Mouse (Mus musculus) midbrain, embryonic 14.5 days (tissue): Measurements from ENCODE around the gene Muc1. TPM values are rescaled to one million over a fixed set of nuclear protein-coding genes. Genes with fewer than 3 reads are reported as not detected.
A peak's percentile ranks its signal among the peaks of the same experiment; 100 is the strongest.

ENCODE experiments used
- ATAC-seq: fragments of 200-750 bp; cut with Nextera tagmentation; 2 replicates; pipeline ENCODE4 v1.8.0; 2017; ENCODE audit warnings: moderate number of reproducible peaks, moderate library complexity; ENCODE audit not compliant: low FRiP score, low TSS enrichment
- DNase-seq: peaks from one replicate; pipeline ENCODE4 v3.0.0-alpha.2; 2015
- H3K27ac ChIP-seq: fragments of 300-500 bp; sonication (generic); replicated peaks from 2 replicates; pipeline ENCODE4 v1.5.1; 2014; ENCODE audit warnings: mild to moderate bottlenecking, low read depth, low read length, moderate library complexity
- H3K27me3 ChIP-seq: fragments of 300-500 bp; sonication (generic); 2 replicates; pipeline ENCODE4 v1.6.1; 2014; ENCODE audit warnings: low read length, control low read depth, mixed read lengths; ENCODE audit not compliant: control insufficient read depth, insufficient read depth
- H3K36me3 ChIP-seq: fragments of 300-500 bp; sonication (generic); 2 replicates; pipeline ENCODE4 v1.6.1; 2014; ENCODE audit warnings: low read length, control low read depth; ENCODE audit not compliant: control insufficient read depth, insufficient read depth
- H3K4me1 ChIP-seq: fragments of 300-500 bp; sonication (generic); 2 replicates; pipeline ENCODE4 v1.6.1; 2014; ENCODE audit warnings: mild to moderate bottlenecking, antibody characterized with exemption, low read length, control low read depth; ENCODE audit not compliant: control insufficient read depth, insufficient read depth
- H3K4me2 ChIP-seq: fragments of 300-500 bp; sonication (generic); 2 replicates; pipeline ENCODE4 v1.6.1; 2014; ENCODE audit warnings: mild to moderate bottlenecking, low read length, moderate library complexity
- H3K4me3 ChIP-seq: fragments of 300-500 bp; sonication (generic); replicated peaks from 2 replicates; pipeline ENCODE4 v1.5.1; 2014; ENCODE audit warnings: low read depth, low read length
- H3K9ac ChIP-seq: fragments of 300-500 bp; sonication (generic); replicated peaks from 2 replicates; pipeline ENCODE4 v1.6.1; 2014; ENCODE audit warnings: mild to moderate bottlenecking, low read length, moderate library complexity
- H3K9me3 ChIP-seq: fragments of 300-500 bp; sonication (generic); 2 replicates; pipeline ENCODE4 v1.6.1; 2016; ENCODE audit warnings: low read length, control low read depth, mixed read lengths; ENCODE audit not compliant: control insufficient read depth
- WGBS: fragments of 180-500 bp; shearing (Covaris S2); extraction: QIAGEN DNeasy Blood & Tissue Kit; methylation state at CpG from one replicate; pipeline ENCODE4 v1.1.7; 2014; 5-methylcytosine and 5-hydroxymethylcytosine counted together
- microRNA counts: library from miRNA; unstranded; fragments of <30 nt; microRNA quantifications from one replicate; lab custom pipeline; 2016
- microRNA-seq: library from miRNA; unstranded; fragments of <30 nt; microRNA quantifications from one replicate; pipeline ENCODE4, GENCODE M21; 2016
- polyA plus RNA-seq: library from polyadenylated mRNA; unstranded; fragments of >200 nt; fragmentation: Nextera tagmentation; extraction: Ambion mirVana; gene quantifications from 2 replicates; pipeline ENCODE4 v1.2.1, GENCODE M21; 2014

The Muc1 gene
- polyA plus RNA-seq, 1 experiment from 2014 or later = 2.1 TPM

- Histone ChIP-seq H3K4me2 (no peak overlapping the region), H3K4me3 (no peak overlapping the region), H3K9me3 (no peaks in the 10 kb centered on the region), H3K36me3 (no peaks in the 10 kb centered on the region), H3K4me1 (peaks cover 21% of the 10 kb centered on the region; the same call in 1 of the 2 replicates), H3K27ac (no peak overlapping the region), H3K9ac (no peak overlapping the region), H3K27me3 (peaks cover 29% of the 10 kb centered on the region)
- ATAC-seq = no peak
- DNase-seq = no peak
- WGBS = 28% methylated on average over 4 of the region's 4 CpGs
Measured at GRCm38 (mm10) chr3:89282291-89282643, 53.4 kb downstream of the Muc1 start.

MicroRNAs within 50 kb of the gene (microRNA counts, 519-probe panel; counts per million panel counts)
- 5,142 counts per million, percentile 54 among the panel's probes with 10 or more counts for microRNA mmu-miR-92b (lab: Ali Mortazavi, UCI)

Small RNAs within 50 kb of the gene (microRNA-seq; reads per million reads assigned to microRNA genes)
- gene Mir92b = 4,459 reads per million, percentile 90 among the genes with 10 or more reads in this experiment

Other genes starting within 250 kb of the Muc1 start
- gene Rusc1, start 135.7 kb upstream of the Muc1 start, polyA plus RNA-seq = 90.1 and 107 TPM in 2 replicates
- not detected in 2 replicates for gene Gm43738, start 128.0 kb upstream of the Muc1 start, polyA plus RNA-seq
- 364 and 475 TPM in 2 replicates for gene Fdps, start 127.1 kb upstream of the Muc1 start, polyA plus RNA-seq
- 0.07 and 0.29 TPM in 2 replicates for gene Pklr, start 92.9 kb upstream of the Muc1 start, polyA plus RNA-seq
- gene Hcn3, start 68.9 kb upstream of the Muc1 start, polyA plus RNA-seq = 23.6 and 30.7 TPM in 2 replicates
- gene Clk2, start 64.3 kb upstream of the Muc1 start, polyA plus RNA-seq = 22.0 and 24.6 TPM in 2 replicates
- 104 and 123 TPM in 2 replicates for gene Scamp3, start 51.6 kb upstream of the Muc1 start, polyA plus RNA-seq
- gene Fam189b, start 45.9 kb upstream of the Muc1 start, polyA plus RNA-seq = 25.0 and 25.3 TPM in 2 replicates
- gene Gba, start 26.1 kb upstream of the Muc1 start, polyA plus RNA-seq = 42.0 and 47.8 TPM in 2 replicates
- gene Thbs3, start 13.9 kb upstream of the Muc1 start, polyA plus RNA-seq = 46.0 and 47.6 TPM in 2 replicates
- gene Mtx1, start 2.0 kb upstream of the Muc1 start, polyA plus RNA-seq = 144 and 151 TPM in 2 replicates
- gene Krtcap2, start 16.9 kb downstream of the Muc1 start, polyA plus RNA-seq = 199 and 237 TPM in 2 replicates
- 63.4 and 71.8 TPM in 2 replicates for gene Trim46, start 17.3 kb downstream of the Muc1 start, polyA plus RNA-seq
- 71.6 and 84.1 TPM in 2 replicates for gene Dpm3, start 30.3 kb downstream of the Muc1 start, polyA plus RNA-seq
- gene Slc50a1, start 41.5 kb downstream of the Muc1 start, polyA plus RNA-seq = 35.3 and 38.1 TPM in 2 replicates
- gene Efna1, start 52.1 kb downstream of the Muc1 start, polyA plus RNA-seq = 5.2 and 8.7 TPM in 2 replicates
- 31.1 and 43.4 TPM in 2 replicates for gene Efna3, start 93.9 kb downstream of the Muc1 start, polyA plus RNA-seq
- gene Efna4, start 109.0 kb downstream of the Muc1 start, polyA plus RNA-seq = 5.6 and 5.9 TPM in 2 replicates
- gene Adam15, start 120.9 kb downstream of the Muc1 start, polyA plus RNA-seq = 32.2 and 36.2 TPM in 2 replicates
- gene Dcst2, start 132.9 kb downstream of the Muc1 start, polyA plus RNA-seq = 0.14 and 0.36 TPM in 2 replicates
- gene Dcst1, start 136.2 kb downstream of the Muc1 start, polyA plus RNA-seq = 0.54 and 0.55 TPM in 2 replicates
- gene Zbtb7b, start 165.7 kb downstream of the Muc1 start, polyA plus RNA-seq = 0.42 and 0.47 TPM in 2 replicates
- 0.53 TPM in 1 of 2 replicates, not detected in the other for gene Lenep, start 173.7 kb downstream of the Muc1 start, polyA plus RNA-seq
- 34.8 and 34.9 TPM in 2 replicates for gene Flad1, start 182.8 kb downstream of the Muc1 start, polyA plus RNA-seq
- 103 and 115 TPM in 2 replicates for gene Cks1b, start 189.3 kb downstream of the Muc1 start, polyA plus RNA-seq
- 5.9 and 10.2 TPM in 2 replicates for gene Shc1, start 189.4 kb downstream of the Muc1 start, polyA plus RNA-seq
- 43.4 and 50.6 TPM in 2 replicates for gene Pygo2, start 201.2 kb downstream of the Muc1 start, polyA plus RNA-seq
- gene Pbxip1, start 207.6 kb downstream of the Muc1 start, polyA plus RNA-seq = 7.6 and 9.7 TPM in 2 replicates
- 106 and 132 TPM in 2 replicates for gene Pmvk, start 225.5 kb downstream of the Muc1 start, polyA plus RNA-seq